Mouse (Mus musculus) left cerebral cortex, adult 2 months (tissue): ENCODE measurements around the gene Bcl7b. TPM values are rescaled to one million over a fixed set of nuclear protein-coding genes. Genes with fewer than 3 reads are reported as not detected.
"Not testable (repeated sequence)": the region's sequence is repeated elsewhere in the genome, so short reads cannot be mapped to it uniquely, and the experiment has no call there.

ENCODE experiments used
- DNase-seq, 2 experiments: peaks; one replicate each; pipeline ENCODE4 v3.0.0; 2021 to 2022; ENCODE audit warnings: low spot score in 2 of 2, mixed read lengths in 1 of 2; ENCODE audit errors: extremely low spot score in 1 of 2
- H3K27ac ChIP-seq: fragments of 200-600 bp; 2 replicates; pipeline ENCODE4 v1.8.1; 2022
- H3K4me3 ChIP-seq: fragments of 200-600 bp; 2 replicates; pipeline ENCODE4 v1.8.1; 2022
- CTCF ChIP-seq: fragments of 200-600 bp; IDR thresholded peaks from 2 replicates; pipeline ENCODE4 v1.8.1; 2022; ENCODE audit warnings: antibody characterized with exemption, mild to moderate bottlenecking, moderate library complexity
- intact Hi-C: fragments of 180-260 bp; cut with DNase I; formaldehyde crosslinking; loops from one replicate; pipeline ENCODE4 v1.15.1; 2025
- microRNA-seq, 2 experiments: library from miRNA; unstranded; fragments of <30 nt; microRNA quantifications; one replicate each; pipeline ENCODE4 v1.2.0; 2021
- total RNA-seq, 2 experiments: library from RNA; stranded (reverse); gene quantifications; 2 replicates each; pipeline ENCODE4 v1.2.3; 2021

Gene Bcl7b
- total RNA-seq, 2 experiments from 2014 or later, result 50.6 to 54.6 TPM

- no peak overlapping the region for H3K4me3 ChIP-seq
- no peak for DNase-seq
- TF ChIP-seq CTCF, result no peak
- intact Hi-C loops, result no loop called here
- no peak overlapping the region for H3K27ac ChIP-seq
Measured at GRCm38 (mm10) chr5:135222066-135222465, 54.0 kb downstream of the Bcl7b start.

GRCm38 (mm10) chr5:135224169-135224568, 56.1 kb downstream of the Bcl7b start:
- intact Hi-C loops, result no loop called here

GRCm38 (mm10) chr5:135225879-135226278, 57.8 kb downstream of the Bcl7b start:
- DNase-seq, intact Hi-C loops, H3K27ac ChIP-seq, H3K4me3 ChIP-seq: not testable (repeated sequence)
- peak; percentile 24 for TF ChIP-seq CTCF

More at GRCm38 (mm10) chr5:135224169-135224568, 56.1 kb downstream of the Bcl7b start:
- Histone ChIP-seq H3K4me3 (no peak overlapping the region), H3K27ac (no peak overlapping the region)
- no peak for DNase-seq
- TF ChIP-seq CTCF, result no peak

GRCm38 (mm10) chr5:135230186-135230585, 62.1 kb downstream of the Bcl7b start:
- intact Hi-C loops, result no loop called here
- no peak for TF ChIP-seq CTCF
- Histone ChIP-seq H3K27ac (no peak overlapping the region), H3K4me3 (no peak overlapping the region)
- no peak for DNase-seq

Small RNAs within 50 kb of the gene (microRNA-seq; reads per million reads assigned to microRNA genes)
- gene Gm25315, result 0 reads per million in 2 experiments

Other genes with a start within 250 kb of the Bcl7b start
- 1 to 10 TPM; 7.5 to 9.3 TPM for gene Mettl27, start 235.9 kb upstream of the Bcl7b start, total RNA-seq
- gene Cldn4, start 221.3 kb upstream of the Bcl7b start, total RNA-seq, result not detected
- gene Cldn3, start 182.1 kb upstream of the Bcl7b start, total RNA-seq, result under 1 TPM; 0.81 to 0.82 TPM
- gene Abhd11, start 159.1 kb upstream of the Bcl7b start, total RNA-seq, result 10 to 100 TPM; 31.3 to 39.3 TPM
- gene Stx1a, start 144.8 kb upstream of the Bcl7b start, total RNA-seq, result 100 to 1,000 TPM; 340 to 346 TPM
- gene Dnajc30, start 104.1 kb upstream of the Bcl7b start, total RNA-seq, result 10 to 100 TPM; 38.6 to 41.7 TPM
- gene Bud23, start 103.3 kb upstream of the Bcl7b start, total RNA-seq, result 10 to 100 TPM; 53.4 to 57.3 TPM
- 10 to 100 TPM; 26.8 to 30.8 TPM for gene Vps37d, start 90.0 kb upstream of the Bcl7b start, total RNA-seq
- 1 to 10 TPM; 3.7 to 3.8 TPM for gene Mlxipl, start 78.4 kb upstream of the Bcl7b start, total RNA-seq
- 10 to 100 TPM; 26.1 to 27.0 TPM for gene Tbl2, start 18.6 kb upstream of the Bcl7b start, total RNA-seq
- 10 to 100 TPM; 76.2 to 79.7 TPM for gene Baz1b, start 19.0 kb downstream of the Bcl7b start, total RNA-seq
- gene Fzd9, start 82.9 kb downstream of the Bcl7b start, total RNA-seq, result 1 to 10 TPM; 5.1 TPM
- under 1 TPM in 1 of 2 experiments, not detected in 1; 0.44 TPM for gene Fkbp6, start 181.8 kb downstream of the Bcl7b start, total RNA-seq
- gene Trim50, start 185.0 kb downstream of the Bcl7b start, total RNA-seq, result not detected
- gene Nsun5, start 201.7 kb downstream of the Bcl7b start, total RNA-seq, result 10 to 100 TPM; 22.2 to 22.6 TPM
- gene Pom121, start 226.3 kb downstream of the Bcl7b start, total RNA-seq, result 10 to 100 TPM; 56.6 to 58.3 TPM